Mouse (Mus musculus) erythroblast, adult 5-6 weeks (primary cell): ENCODE measurements around the gene Slc35b1. TPM values are rescaled to one million over a fixed set of nuclear protein-coding genes. Genes with fewer than 3 reads are reported as not detected.
"Not testable (repeated sequence)": the region's sequence is repeated elsewhere in the genome, so short reads cannot be mapped to it uniquely, and the experiment has no call there.

Source experiments
- ATAC-seq: replicated peaks from 2 replicates; pipeline ENCODE4 v1.8.0; 2016; ENCODE audit warnings: moderate number of reproducible peaks, mild to moderate bottlenecking, moderate TSS enrichment, inconsistent platforms; ENCODE audit not compliant: poor library complexity, low FRiP score, severe bottlenecking
- total RNA-seq, 2 experiments: library from RNA; stranded (forward) in 1 of 2; stranded (reverse) in 1 of 2; fragments of 150-400 nt in 1 of 2; fragments of 200-764, 138-1000 nt in 1 of 2; gene quantifications; 2 replicates each; pipeline versions ENCODE4 v1.2.3 to v1.2.4; 2015 to 2017; ENCODE audit warnings: low replicate concordance in 2 of 2

Slc35b1 gene
- total RNA-seq, 2 experiments from 2014 or later, result 20.8 to 31.4 TPM

DNA sequence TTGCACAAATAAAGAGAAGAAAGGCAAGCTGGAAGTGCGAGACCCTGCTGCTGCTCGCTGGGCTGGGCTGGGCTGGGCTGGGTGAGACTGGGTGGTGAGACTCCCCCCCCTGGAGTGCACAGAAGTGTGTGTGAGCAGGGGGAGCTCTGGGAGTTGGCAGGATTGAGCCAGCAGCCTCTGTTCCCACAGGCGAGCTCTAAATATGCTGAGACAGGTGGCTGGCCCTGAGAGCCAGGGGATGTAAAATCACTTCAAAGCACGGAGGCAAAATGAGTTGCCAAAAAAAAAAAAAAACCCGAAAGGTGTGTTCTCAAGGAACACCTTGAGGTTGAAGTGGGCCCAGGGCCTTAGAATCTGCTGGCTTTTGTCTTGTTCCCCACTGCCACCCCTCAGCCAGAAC, 7.3 kb downstream of the Slc35b1 start:
- ATAC-seq, result no peak

DNA sequence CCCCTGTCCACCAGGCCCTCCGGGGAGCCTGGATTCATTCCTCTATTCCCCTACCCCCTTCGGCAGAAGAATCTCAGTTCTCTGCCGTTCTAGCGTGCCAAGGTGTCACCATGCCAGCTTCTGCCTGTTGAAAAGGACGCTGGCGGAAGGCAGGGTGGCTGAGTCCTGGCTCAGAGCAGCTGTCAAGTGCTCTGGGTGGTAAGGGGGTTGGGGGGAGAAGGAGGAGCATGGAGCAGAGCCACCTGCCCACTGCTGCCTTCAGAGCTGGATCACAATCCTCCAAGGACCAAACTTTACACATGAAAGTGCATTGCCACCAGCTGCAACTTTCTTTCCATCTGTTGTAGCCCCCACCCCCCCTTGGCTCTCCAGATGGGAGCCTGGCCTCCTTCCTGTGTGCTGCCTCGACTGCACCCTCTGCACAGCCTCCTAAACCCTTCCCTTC, 7.8 kb downstream of the Slc35b1 start:
- no peak for ATAC-seq

DNA sequence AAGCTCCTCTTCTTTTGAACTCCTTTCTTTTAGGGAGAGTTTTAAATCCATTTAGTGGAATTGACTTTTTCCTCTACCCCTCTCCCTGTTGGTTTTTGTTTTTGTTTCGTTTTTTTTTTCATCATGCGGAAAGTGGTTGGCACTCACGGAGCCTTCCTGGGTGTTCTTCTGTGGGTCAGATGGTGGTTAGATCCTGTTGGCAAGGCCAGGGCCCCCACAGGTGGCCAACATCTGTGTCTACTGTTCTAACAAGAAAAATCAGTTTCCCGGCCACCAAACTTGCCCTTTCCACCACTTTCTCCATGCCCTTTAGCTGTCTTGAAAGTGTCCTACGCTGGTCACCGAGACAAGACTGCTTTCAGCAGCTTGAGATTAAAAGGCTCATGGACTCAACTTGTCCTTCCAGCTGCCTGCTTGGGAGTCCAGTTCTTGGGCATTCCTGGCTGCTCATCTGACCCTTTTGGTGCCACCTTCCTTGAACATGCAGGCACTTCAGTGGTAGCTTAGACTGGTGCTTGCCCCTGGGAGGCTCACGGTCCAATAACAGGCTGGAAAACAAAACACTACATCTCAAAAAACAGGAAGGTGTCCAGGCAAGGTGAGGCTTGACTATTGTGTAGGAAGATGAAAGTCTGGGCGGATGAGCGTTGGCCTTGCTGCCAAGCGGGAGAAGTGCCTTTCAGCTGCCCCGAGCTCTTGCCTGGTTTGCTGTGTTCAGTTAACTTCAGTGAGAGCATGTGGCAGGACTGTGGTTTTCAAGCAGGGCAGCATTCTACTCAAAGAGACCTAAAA, 8.4 kb downstream of the Slc35b1 start:
- no peak for ATAC-seq

DNA sequence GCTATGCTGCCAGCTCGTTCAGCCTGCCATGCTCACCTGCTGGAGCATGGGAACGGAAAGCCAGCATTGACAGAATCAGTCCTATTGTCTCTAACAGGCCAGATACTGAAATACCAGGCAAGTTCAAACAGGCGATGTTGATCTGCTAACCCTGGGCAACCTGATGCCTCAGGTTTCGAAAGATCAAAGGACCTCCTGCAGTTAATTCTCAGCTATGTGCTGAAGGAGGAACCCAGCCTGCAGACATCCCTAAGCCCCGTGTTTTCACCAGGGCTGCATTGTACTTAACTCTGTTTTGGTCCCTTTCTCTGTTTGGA, 9.0 kb downstream of the Slc35b1 start:
- no peak for ATAC-seq

DNA sequence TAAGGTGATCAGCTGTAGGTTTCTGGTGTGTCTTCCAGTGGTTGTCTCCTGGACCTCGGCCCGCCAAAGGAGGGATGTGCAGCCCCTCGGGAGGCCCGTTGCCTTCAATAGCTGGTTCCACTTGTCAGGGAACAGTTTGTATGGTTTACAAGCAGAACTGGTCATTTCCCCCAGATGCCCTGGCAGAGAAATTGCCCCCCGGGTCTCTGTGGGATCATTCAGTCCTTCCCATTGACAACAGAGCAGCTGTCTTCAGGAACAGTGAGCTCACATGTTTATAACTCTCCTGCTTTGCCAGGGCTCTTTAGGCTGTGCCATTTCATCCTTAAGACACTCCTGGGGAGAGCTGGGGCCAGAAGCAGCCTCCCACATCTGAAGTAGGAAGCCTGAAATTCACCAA, 9.6 kb downstream of the Slc35b1 start:
- ATAC-seq, result no peak

DNA sequence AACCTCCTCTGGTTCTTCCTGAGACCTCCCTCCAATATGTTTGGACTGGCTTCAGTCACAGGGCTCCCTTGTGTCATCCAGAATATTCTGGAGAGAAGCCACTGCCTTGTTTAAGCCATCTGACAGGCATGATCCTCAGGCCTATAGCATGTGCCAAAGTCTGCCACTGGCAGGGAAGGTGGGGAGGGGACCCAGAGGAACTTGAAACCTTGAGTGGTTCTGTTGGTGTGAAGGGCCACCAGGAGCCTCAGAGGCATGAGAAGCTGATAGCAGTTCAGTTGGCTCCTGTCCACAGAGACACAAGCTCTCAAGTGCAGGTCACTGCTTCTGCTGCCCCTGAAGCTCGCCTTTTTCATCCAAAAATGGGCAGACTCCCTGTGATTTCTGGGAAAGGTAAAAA, 12.1 kb downstream of the Slc35b1 start:
- no peak for ATAC-seq

DNA sequence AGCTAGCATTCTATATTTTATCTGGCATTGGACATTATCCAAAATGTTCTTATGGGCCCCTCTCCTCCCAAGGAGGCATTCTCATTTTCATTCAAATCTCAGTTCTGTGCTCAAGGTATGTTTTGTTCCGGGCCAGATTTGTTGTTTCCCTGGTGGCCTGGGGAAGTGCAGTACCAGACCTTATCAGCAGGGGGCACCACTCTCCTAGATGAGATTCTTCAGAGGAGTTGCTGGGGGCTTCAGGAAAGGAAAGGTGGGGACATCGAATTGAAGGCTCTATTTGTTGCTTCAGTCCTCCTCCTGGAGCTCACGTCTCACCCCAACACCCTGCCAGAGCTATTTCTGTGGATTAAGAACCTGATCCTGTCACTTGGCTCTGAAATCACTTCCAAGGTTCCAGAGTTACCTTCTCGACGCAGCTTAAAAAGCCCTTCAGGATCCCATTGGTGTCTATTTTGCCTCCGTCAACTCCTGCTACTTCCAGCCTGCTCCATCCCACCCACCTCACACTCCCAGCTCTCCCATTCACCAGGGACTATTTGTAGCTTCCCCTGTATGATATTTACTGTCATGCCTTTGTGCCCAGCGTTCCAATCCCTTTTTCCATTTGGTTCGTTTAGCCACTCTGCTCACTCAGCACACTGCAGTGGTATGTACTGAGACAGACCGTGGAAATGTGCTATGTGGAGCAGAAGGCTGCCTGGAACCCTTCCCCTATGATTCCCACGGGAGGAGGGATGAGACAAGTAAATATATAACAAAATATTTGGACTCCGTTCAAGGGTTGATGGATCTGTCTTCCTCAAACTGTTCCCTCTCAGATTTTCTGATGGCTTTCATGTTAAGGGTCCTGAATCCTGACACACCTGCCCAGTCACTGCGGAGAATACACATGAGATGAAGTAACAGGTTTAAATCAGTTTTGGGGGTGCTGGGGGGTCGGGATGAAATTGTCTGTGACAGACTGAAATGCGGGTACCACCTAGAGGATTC, 13.6 kb downstream of the Slc35b1 start:
- ATAC-seq, result peak; percentile 65; the same call in 1 of the 2 replicates

DNA sequence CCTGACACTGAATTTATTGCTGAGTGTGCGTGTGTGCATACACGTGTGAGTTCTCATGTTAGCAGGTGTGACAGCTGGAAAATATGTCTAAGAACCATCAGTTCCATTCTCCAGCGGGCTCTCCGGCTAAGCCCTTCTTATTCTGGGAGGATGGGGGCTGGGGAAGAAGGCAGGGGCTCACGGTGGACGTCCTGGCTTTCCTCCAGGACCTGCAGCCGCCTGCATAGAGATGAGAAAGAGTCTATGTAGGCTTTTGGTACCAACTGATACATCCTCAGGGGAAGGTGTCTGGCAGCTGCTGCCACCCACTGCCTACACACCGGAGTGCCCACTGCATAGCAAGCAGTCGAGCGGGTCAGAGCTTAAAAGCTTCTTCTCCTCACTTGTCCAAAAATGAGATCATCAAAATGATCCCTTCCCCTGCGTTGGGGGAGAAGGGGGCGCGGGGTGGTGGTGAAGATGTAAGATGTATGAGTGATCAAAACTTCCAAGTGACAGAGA, 15.1 kb downstream of the Slc35b1 start:
- ATAC-seq, result no peak

DNA sequence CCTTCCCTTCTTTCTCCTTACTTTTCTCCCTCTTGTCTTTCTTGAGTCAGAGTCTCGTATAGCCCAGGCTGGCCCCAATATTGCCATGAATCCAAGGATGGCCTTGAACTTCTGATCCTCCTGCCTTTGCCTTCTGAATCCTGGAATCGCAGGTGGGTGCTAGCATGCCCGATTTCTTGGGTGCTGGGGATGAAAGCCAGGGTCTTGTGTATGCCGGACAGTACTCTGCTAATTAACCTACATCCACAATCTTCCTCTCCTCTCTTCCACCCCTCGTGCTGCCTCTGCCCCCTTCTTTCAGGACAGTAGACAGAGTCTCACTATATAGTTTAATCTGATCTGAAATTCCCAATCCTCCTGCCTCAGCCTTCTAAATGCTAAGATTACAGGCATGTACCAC, 17.1 kb downstream of the Slc35b1 start:
- no peak for ATAC-seq

DNA sequence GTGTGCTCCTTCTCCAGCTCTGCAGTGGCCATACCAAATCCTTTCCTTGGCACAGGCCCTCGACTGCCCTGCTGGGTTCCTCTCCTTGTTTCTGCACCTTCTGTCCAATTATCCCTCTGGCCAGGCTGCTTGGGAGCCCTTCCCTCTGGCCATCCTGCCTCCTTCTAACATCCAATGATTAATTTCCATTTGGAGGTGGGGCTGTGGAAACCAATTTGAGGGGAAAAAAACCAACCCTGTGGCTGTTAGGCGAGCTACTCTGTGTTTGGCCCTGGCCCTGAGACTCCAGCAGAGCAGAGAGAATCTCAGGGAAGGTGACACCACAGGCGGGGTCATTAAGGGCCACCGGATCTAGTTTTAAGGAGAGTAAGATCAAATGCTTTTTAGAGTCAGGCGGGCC, 17.7 kb downstream of the Slc35b1 start:
- ATAC-seq, result no peak

DNA sequence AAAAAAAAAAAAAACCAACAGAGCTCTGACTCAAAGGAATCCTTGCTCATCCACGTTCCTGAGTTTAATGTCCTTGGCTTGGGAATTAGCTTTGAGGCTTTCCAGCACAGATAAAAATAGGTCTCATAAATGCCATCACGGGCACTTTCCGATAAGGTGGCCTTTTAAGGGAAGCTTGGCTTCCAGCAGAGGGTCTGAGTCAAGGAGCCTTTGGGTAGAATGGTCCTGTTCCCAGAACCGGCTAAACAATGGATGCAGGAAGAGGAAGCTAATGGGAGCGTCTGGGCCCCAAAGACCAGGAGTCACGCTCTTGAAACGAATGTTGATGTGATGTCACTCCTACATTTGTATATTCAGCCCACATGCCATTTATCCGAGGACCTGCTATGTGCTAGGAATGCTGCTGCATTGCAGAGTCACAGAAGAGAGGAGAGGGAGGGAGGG, 18.2 kb downstream of the Slc35b1 start:
- no peak for ATAC-seq

DNA sequence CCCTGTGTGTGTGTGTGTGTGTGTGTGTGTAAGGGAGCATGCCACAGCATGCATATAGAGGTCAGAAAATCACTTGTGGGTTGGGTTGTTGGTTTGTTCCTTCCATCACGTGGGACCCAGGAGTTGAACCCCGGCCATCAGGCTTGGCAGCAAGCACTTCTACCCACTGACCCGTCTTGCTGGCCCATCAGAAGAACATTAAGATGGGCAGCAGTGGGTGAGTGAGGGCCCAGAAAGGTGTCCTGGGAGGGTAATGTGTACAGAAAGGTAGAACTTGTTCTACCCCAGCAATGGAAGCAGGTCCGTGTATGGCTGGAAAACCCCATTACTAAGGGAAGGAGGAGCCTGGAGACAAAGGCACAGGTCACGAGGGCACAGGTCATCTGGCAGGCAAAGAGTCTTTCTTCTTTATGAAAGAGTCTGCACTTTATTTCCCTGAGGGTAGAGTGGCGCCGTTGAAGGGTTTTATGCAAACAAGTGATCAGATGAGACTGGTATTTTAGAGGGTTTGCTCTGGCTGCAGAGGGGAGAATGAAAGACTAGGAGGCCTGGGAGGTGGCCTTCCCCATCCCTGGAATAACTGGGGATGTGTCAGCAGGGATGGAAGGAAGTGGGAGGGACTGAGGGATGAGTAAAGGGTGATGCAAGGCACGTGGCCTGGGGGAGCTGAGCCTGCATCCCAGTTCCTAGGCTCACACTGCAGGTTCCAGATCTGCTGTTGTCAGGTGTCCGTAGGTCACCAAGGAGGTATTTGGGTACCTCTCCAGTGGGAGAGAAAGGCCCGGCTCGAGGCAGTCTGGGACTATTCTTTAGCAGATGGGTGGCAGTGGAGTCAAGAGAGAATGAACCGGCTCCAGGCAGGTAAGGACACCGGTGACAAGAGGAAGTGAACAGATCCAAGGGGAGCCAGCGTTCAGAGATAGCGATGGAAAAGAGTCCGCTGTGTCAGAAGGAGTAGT, 19.2 kb downstream of the Slc35b1 start:
- 0 out of 2 replicates have a peak, but pooled peaks have one; percentile 32 for ATAC-seq

DNA sequence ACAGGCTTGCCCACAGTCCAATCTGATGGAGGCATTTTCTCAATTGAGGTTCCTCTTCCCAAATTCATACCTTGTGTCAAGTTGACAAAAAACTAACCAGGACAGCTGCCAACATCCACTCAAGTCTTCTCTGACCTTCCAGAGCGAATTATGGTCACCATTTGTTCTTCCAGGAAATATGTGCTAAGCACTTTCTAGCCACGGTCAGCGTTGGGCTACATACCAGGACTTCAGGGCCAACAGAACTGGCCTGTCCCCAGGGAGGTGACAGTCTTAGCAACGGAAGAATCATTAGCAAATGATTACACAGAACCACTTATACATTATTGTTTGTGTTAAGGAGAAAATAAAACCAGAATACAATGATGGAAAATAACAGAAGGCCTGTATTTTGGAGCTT, 21.3 kb downstream of the Slc35b1 start:
- ATAC-seq, result no peak

DNA sequence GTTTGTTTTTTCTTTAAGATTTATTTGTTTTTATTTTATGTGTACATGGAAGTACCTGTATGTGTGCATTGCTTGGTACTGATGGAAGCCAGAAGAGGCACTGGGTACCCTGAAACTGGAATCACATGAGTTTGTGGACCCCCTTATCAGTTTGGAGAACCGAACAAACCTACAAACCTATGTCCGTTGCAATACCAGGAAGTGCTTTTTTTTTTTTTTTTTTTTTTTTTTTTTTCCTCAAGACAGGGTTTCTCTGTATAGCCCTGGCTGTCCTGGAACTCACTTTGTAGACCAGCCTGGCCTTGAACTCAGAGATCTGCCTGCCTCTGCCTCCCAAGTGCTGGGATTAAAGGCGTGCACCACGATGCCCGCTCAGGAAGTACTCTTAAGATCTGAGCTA, 21.9 kb downstream of the Slc35b1 start:
- ATAC-seq, result not testable (repeated sequence)

DNA sequence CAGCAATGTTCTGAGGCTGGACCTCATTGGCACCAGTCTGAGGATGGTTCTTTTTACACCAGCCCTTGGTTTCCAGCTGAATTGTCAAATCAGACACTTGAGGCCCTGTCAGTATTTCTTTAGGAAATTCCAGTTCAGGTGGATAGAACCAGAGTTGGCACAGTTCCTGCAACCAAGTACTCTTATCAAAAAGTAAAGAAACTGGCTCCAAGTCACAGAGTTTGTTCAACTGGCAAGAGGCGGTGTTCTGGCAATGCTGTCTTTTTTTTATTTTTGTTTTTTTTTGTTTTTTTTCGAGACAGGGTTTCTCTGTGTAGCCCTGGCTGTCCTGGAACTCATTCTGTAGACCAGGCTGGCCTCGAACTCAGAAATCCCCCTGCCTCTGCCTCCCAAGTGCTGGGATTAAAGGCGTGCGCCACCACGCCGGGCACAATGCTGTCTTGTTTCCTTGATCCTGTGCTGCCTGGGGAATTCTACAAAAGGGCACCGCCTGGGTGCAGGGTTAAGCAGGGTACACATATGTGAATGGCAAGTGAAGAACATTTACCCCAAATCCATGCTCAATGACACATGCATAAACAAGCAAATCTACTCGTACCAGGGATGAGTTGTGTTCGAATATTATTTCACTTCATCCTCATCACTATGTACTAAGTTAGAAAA, 25.1 kb downstream of the Slc35b1 start:
- ATAC-seq, result no peak

DNA sequence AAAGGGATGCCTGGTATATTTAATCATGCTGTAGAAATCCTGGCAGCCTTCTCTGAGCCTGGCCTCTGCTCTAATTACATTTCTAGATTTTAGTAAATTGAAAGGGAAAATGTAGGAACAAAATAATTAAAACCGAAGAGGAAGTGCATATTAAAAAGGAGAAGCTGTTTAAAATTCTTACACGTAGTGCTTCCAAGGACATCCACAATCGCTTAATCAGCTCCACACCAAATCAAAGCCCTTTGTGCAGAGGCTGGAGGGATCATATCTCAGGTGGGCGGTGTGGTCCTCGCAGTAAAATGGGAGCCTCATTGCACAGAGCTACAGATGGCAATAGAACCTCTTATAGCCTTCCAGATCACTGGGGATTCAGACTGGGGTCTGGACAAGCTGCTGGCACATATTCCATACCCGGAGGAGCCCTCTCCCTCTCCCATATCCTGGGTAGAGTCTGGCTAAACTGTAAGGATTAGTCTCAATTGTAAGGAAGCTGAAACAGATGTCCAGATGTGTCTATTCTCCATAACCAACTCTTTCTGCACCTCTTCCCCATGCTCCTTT, 27.0 kb downstream of the Slc35b1 start:
- ATAC-seq, result no peak

DNA sequence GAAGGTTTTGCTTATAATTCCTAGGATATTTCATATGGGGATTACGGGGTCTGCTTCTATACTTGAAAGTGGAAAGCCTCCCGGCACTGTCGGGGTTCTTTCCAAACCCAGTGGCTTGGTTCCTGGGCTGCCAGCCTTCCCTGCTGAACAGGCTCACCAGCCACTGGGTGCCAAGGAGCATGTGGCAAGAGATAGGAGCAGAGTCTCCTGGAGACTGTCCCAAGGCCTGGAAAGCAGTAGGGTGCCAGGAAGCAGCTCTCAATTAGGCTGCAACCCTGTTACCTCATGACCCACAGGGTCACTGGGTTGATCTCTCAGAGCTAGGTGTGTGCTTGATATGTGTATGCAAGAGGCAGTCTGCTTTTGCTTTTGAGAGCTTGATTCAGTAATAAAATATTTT, 28.1 kb downstream of the Slc35b1 start:
- no peak for ATAC-seq

DNA sequence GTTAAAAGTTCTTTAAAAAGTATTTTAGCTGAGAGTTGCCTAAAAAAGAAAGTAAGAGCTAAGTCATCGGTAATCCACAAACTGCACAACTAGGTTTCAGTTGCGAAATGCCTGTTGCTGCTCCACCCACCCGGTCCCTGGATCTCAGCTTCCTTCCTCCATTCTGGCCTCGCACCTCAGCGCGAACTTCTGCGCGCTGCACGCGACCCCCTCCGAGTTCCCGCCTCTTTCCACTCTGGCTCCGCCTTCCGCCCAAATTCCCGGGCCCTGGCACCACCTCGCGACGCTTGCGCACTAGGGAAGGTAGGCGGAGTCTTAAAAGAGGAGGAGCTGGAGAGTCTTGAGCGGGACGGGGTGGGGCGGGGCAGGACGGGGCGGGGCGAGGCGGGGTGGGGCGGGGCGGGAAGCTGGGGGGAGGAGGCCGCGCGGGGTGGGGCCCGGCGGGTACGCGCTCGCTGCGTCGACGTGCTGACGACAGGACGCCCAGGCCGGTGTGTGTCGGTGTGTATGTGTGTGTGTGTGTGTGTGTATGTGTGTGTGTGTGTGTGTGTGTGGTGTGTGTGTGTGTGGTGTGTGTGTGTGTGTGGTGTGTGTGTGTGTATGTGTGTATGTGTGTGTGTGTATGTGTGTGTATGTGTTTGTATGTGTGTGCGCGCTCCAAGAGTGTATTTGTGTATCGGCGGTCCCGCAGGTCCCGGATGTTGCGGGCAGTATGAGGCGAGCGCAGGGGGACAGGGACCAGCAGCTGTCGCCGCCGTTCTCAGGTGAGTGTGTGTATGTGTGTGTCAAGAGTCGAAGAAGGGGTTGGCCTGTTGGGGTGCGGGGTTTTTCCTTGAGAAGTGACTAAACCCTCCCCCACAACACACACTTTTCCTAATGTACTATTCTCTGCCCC, 29.4 kb downstream of the Slc35b1 start, which contains the start of gene Spop:
Gene Spop, plus strand, starts transcription at position 440 of the 895 bp plus-strand sequence.
- ATAC-seq, result peak; percentile 84
